In the genomic region with DNA sequence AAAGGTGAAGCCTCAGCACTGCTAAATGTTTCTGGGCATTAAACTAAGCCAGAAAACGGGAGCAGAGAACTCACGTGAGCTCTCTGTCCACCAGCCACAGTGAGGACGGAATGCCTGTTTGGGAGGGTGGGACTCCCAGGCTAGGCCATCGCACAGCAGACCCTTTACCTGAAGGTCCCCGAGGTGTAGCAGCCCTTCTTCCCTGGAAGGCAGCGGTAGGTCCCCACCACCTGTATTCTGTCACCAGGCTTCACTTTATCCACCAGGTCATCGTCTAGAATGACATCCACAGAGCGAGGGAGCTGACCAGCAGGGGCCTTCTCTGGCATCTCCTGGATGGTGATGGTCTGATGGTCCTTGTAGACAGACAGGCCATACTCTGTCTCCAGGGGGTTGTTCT, we compare ENCODE assay signal across 40 mouse cellular contexts. TPM values are rescaled to one million over a fixed set of nuclear protein-coding genes. Genes with fewer than 3 reads are reported as not detected.
"Had no signal": no experiment of that assay in that cellular context is flagged by ENCODE, and none has a peak within 500 bp of the region (broad histone marks: within the 10 kb centered on the region; RNA-seq: fewer than 3 reads in every experiment).

No protein-coding gene starts in this region.

- H3K36me3 ChIP-seq: midbrain, embryonic 15.5 days had no signal

- DNase-seq: left cerebral cortex, postnatal 4 days; liver; liver, embryonic 13.5 days; liver, postnatal 0 days; lung, adult 18-20 months; lung, adult 2 months; lung, embryonic 14.5 days; lung, postnatal 10 days; lung, postnatal 14 days; lung, postnatal 36 days; lung, postnatal 4 days had no signal

- H3K4me3 ChIP-seq: left cerebral cortex, adult 2 months; limb, embryonic 10.5 days; limb, embryonic 12.5 days; limb, embryonic 13.5 days; limb, embryonic 15.5 days; liver, embryonic 12.5 days; liver, embryonic 13.5 days; liver, embryonic 15.5 days; lung, embryonic 15.5 days; megakaryocyte, embryonic 14.5 days; midbrain, embryonic 10.5 days; midbrain, embryonic 12.5 days; midbrain, embryonic 13.5 days; midbrain, embryonic 15.5 days; myocyte had no signal

- H3K9me3 ChIP-seq: limb, embryonic 10.5 days; limb, embryonic 12.5 days; limb, embryonic 13.5 days; limb, embryonic 15.5 days; liver, embryonic 12.5 days; liver, embryonic 13.5 days; liver, embryonic 15.5 days; lung, embryonic 15.5 days; megakaryocyte, embryonic 14.5 days; midbrain, embryonic 10.5 days; midbrain, embryonic 12.5 days; midbrain, embryonic 13.5 days; midbrain, embryonic 15.5 days had no signal

- H3K27ac ChIP-seq: left cerebral cortex, adult 2 months; limb, embryonic 10.5 days; limb, embryonic 12.5 days; limb, embryonic 13.5 days; limb, embryonic 15.5 days; liver, embryonic 12.5 days; liver, embryonic 13.5 days; liver, embryonic 14.5 days; liver, embryonic 15.5 days; lung, embryonic 15.5 days; macrophage; midbrain, embryonic 10.5 days; midbrain, embryonic 12.5 days; midbrain, embryonic 13.5 days; midbrain, embryonic 15.5 days had no signal

- ATAC-seq: liver, embryonic 12.5 days; liver, postnatal 0 days; lung, postnatal 0 days; midbrain, embryonic 13.5 days; midbrain, embryonic 15.5 days; midbrain, embryonic 16.5 days had no signal

- H3K9ac ChIP-seq: limb, embryonic 12.5 days; limb, embryonic 13.5 days; limb, embryonic 15.5 days; liver, embryonic 12.5 days; liver, embryonic 13.5 days; liver, embryonic 14.5 days; liver, embryonic 15.5 days; liver, postnatal 0 days; lung, embryonic 14.5 days; lung, embryonic 15.5 days; midbrain, embryonic 12.5 days; midbrain, embryonic 13.5 days; midbrain, embryonic 15.5 days had no signal

- H3K4me2 ChIP-seq: limb, embryonic 12.5 days; limb, embryonic 13.5 days; limb, embryonic 15.5 days; liver, embryonic 11.5 days; liver, embryonic 12.5 days; liver, embryonic 13.5 days; liver, embryonic 15.5 days; lung, embryonic 14.5 days; lung, embryonic 15.5 days; midbrain, embryonic 12.5 days; midbrain, embryonic 13.5 days; midbrain, embryonic 15.5 days had no signal

- H3K27me3 ChIP-seq: limb, embryonic 12.5 days; limb, embryonic 13.5 days; limb, embryonic 15.5 days; liver, embryonic 12.5 days; liver, embryonic 13.5 days; liver, embryonic 15.5 days; lung, embryonic 15.5 days; megakaryocyte, embryonic 14.5 days; midbrain, embryonic 12.5 days; midbrain, embryonic 13.5 days; midbrain, embryonic 15.5 days had no signal

RNA-seq across cellular contexts. Expression of gene Il17f, which starts 24.1 kb away (rescaled TPM):
- total RNA-seq: left cerebral cortex, adult 2 months; left cerebral cortex, postnatal 10 days; left cerebral cortex, postnatal 14 days; left cerebral cortex, postnatal 25 days; left cerebral cortex, postnatal 4 days; liver, adult 2 months; megakaryocyte-erythroid progenitor cell, adult 5-6 weeks; monocyte, adult 5-6 weeks had no signal
- polyA plus RNA-seq: limb, embryonic 10.5 days; limb, embryonic 11.5 days; limb, embryonic 12.5 days; liver, adult 2 months; liver, embryonic 11.5 days; liver, embryonic 13.5 days; liver, embryonic 15.5 days; liver, embryonic 16.5 days; liver, postnatal 0 days; lung, adult 2 months; lung, embryonic 14.5 days; lung, embryonic 15.5 days; lung, embryonic 16.5 days; lung, postnatal 0 days; macrophage; midbrain, embryonic 10.5 days; midbrain, embryonic 15.5 days; midbrain, embryonic 16.5 days; midbrain, postnatal 0 days; myocyte had no signal
